Mouse (Mus musculus) midbrain, embryonic 14.5 days (tissue): ENCODE measurements around the gene Ick. TPM values are rescaled to one million over a fixed set of nuclear protein-coding genes. Genes with fewer than 3 reads are reported as not detected.

Source experiments
- ATAC-seq: fragments of 200-750 bp; cut with Nextera tagmentation; 2 replicates; pipeline ENCODE4 v1.8.0; 2017; ENCODE audit warnings: moderate number of reproducible peaks, moderate library complexity; ENCODE audit not compliant: low FRiP score, low TSS enrichment
- DNase-seq: peaks from one replicate; pipeline ENCODE4 v3.0.0-alpha.2; 2015
- H3K27ac ChIP-seq: fragments of 300-500 bp; sonication (generic); replicated peaks from 2 replicates; pipeline ENCODE4 v1.5.1; 2014; ENCODE audit warnings: mild to moderate bottlenecking, low read depth, low read length, moderate library complexity
- H3K27me3 ChIP-seq: fragments of 300-500 bp; sonication (generic); 2 replicates; pipeline ENCODE4 v1.6.1; 2014; ENCODE audit warnings: low read length, control low read depth, mixed read lengths; ENCODE audit not compliant: control insufficient read depth, insufficient read depth
- H3K36me3 ChIP-seq: fragments of 300-500 bp; sonication (generic); 2 replicates; pipeline ENCODE4 v1.6.1; 2014; ENCODE audit warnings: low read length, control low read depth; ENCODE audit not compliant: control insufficient read depth, insufficient read depth
- H3K4me1 ChIP-seq: fragments of 300-500 bp; sonication (generic); 2 replicates; pipeline ENCODE4 v1.6.1; 2014; ENCODE audit warnings: mild to moderate bottlenecking, antibody characterized with exemption, low read length, control low read depth; ENCODE audit not compliant: control insufficient read depth, insufficient read depth
- H3K4me2 ChIP-seq: fragments of 300-500 bp; sonication (generic); 2 replicates; pipeline ENCODE4 v1.6.1; 2014; ENCODE audit warnings: mild to moderate bottlenecking, low read length, moderate library complexity
- H3K4me3 ChIP-seq: fragments of 300-500 bp; sonication (generic); replicated peaks from 2 replicates; pipeline ENCODE4 v1.5.1; 2014; ENCODE audit warnings: low read depth, low read length
- H3K9ac ChIP-seq: fragments of 300-500 bp; sonication (generic); replicated peaks from 2 replicates; pipeline ENCODE4 v1.6.1; 2014; ENCODE audit warnings: mild to moderate bottlenecking, low read length, moderate library complexity
- H3K9me3 ChIP-seq: fragments of 300-500 bp; sonication (generic); 2 replicates; pipeline ENCODE4 v1.6.1; 2016; ENCODE audit warnings: low read length, control low read depth, mixed read lengths; ENCODE audit not compliant: control insufficient read depth
- WGBS: fragments of 180-500 bp; shearing (Covaris S2); extraction: QIAGEN DNeasy Blood & Tissue Kit; methylation state at CpG from one replicate; pipeline ENCODE4 v1.1.7; 2014; 5-methylcytosine and 5-hydroxymethylcytosine counted together
- polyA plus RNA-seq: library from polyadenylated mRNA; unstranded; fragments of >200 nt; fragmentation: Nextera tagmentation; extraction: Ambion mirVana; gene quantifications from 2 replicates; pipeline ENCODE4 v1.2.1, GENCODE M21; 2014

Ick gene
- polyA plus RNA-seq, 1 experiment from 2014 or later = 46.2 TPM

- 0 out of 2 replicates have a peak, but pooled peaks cover 7% of the 10 kb centered on the region for H3K4me1 ChIP-seq
- H3K36me3 ChIP-seq = 0 out of 2 replicates have a peak, but pooled peaks cover 3% of the 10 kb centered on the region
- ATAC-seq = peak; percentile 84
- H3K4me2 ChIP-seq = peak overlapping the region; percentile 90
- no peaks in the 10 kb centered on the region for H3K9me3 ChIP-seq
- WGBS = under 1% methylated on average over 88 of the region's 88 CpGs
- H3K9ac ChIP-seq = peak overlapping the region; percentile 84
- no peaks in the 10 kb centered on the region for H3K27me3 ChIP-seq
- H3K27ac ChIP-seq = peak overlapping the region; percentile 91
- peak; percentile 91 for DNase-seq
- peak overlapping the region; percentile 82 for H3K4me3 ChIP-seq
These were observed 838 bp upstream of the Ick start for GRCm38 (mm10) chr9:78107912-78108795.

DNA sequence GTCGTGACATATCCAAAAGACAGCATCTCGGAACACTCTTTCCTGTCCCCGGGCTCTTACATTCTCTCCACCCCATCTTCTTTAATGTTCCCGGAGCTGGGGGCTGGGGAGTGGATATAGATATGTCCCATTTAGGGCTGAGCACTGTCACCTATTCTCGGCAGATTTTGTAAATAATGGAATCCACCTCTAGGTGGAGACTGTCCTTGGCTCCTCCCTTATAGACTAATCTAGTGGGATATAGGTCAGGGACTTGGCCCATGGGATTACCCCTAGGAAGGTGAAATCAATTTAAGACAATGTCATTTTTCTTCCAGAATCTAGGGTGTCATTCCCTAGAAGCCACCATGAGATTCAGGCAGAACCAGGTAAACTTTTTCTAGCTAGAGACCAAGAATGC, 664 bp downstream of the Ick start:
- H3K4me1 ChIP-seq = peaks cover 14% of the 10 kb centered on the region
- peak; percentile 36 for DNase-seq
- no peak for ATAC-seq
- H3K4me2 ChIP-seq = peak overlapping the region; percentile 90
- H3K36me3 ChIP-seq = 0 out of 2 replicates have a peak, but pooled peaks cover under 1% of the 10 kb centered on the region
- H3K27me3 ChIP-seq = no peaks in the 10 kb centered on the region
- H3K4me3 ChIP-seq = peak overlapping the region; percentile 82
- H3K9ac ChIP-seq = no peak overlapping the region
- H3K27ac ChIP-seq = no peak overlapping the region
- no peaks in the 10 kb centered on the region for H3K9me3 ChIP-seq
- WGBS = 48% methylated on average over 5 of the region's 5 CpGs

GRCm38 (mm10) chr9:78111456-78111855, 2.5 kb downstream of the Ick start:
- ATAC-seq (no peak), DNase-seq (no peak)
- no peak overlapping the region for H3K9ac ChIP-seq
- 0 out of 2 replicates have a peak, but pooled peaks cover 2% of the 10 kb centered on the region for H3K36me3 ChIP-seq
- H3K4me1 ChIP-seq = peaks cover 23% of the 10 kb centered on the region
- H3K4me2 ChIP-seq = no peak overlapping the region
- H3K9me3 ChIP-seq = no peaks in the 10 kb centered on the region
- no peaks in the 10 kb centered on the region for H3K27me3 ChIP-seq
- WGBS = 92% methylated on average over 2 of the region's 2 CpGs
- no peak overlapping the region for H3K27ac ChIP-seq
- H3K4me3 ChIP-seq = no peak overlapping the region

GRCm38 (mm10) chr9:78112770-78113537, 4.0 kb downstream of the Ick start:
- Histone ChIP-seq H3K27me3 (no peaks in the 10 kb centered on the region), H3K4me1 (peaks cover 16% of the 10 kb centered on the region), H3K9ac (peak overlapping the region; percentile 98), H3K27ac (peak overlapping the region; percentile 98), H3K4me2 (peak overlapping the region; percentile 79), H3K9me3 (no peaks in the 10 kb centered on the region), H3K4me3 (peak overlapping the region; percentile 86), H3K36me3 (0 out of 2 replicates have a peak, but pooled peaks cover 2% of the 10 kb centered on the region)
- ATAC-seq (peak; percentile 85), DNase-seq (peak; percentile 95)
- 2% methylated on average over 47 of the region's 47 CpGs for WGBS

DNA sequence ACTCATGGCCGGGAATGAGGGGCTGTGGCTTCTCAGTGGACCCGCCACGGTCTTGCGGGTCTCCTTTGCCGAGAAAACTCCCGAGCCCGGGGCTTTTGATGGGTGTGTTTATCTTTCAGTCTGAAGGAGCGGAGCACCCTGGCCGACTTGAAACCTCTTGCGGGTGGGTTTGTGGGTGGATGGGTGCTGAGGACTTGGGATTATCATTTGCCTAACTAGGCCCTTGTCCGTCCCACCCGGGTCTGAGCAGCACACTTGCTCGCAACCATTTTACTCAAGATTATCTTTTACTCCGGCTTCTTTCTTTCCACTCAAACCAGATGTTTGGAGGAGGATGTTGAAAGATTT, 4.5 kb downstream of the Ick start:
- H3K36me3 ChIP-seq = peaks cover 7% of the 10 kb centered on the region; the same call in 1 of the 2 replicates
- peak overlapping the region; percentile 86 for H3K4me3 ChIP-seq
- DNase-seq (peak; percentile 67), ATAC-seq (peak; percentile 36; the same call in 1 of the 2 replicates)
- H3K4me2 ChIP-seq = peak overlapping the region; percentile 79
- peak overlapping the region; percentile 98 for H3K9ac ChIP-seq
- WGBS = under 1% methylated on average over 14 of the region's 14 CpGs
- H3K27ac ChIP-seq = peak overlapping the region; percentile 98
- H3K9me3 ChIP-seq = no peaks in the 10 kb centered on the region
- peaks cover 16% of the 10 kb centered on the region for H3K4me1 ChIP-seq
- H3K27me3 ChIP-seq = no peaks in the 10 kb centered on the region

GRCm38 (mm10) chr9:78115746-78116145, 6.8 kb downstream of the Ick start:
- H3K27me3 ChIP-seq = no peaks in the 10 kb centered on the region
- no peak overlapping the region for H3K9ac ChIP-seq
- 97% methylated on average over 9 of the region's 9 CpGs for WGBS
- no peak for DNase-seq
- H3K36me3 ChIP-seq = peaks cover 7% of the 10 kb centered on the region; the same call in 1 of the 2 replicates
- no peak for ATAC-seq
- no peak overlapping the region for H3K27ac ChIP-seq
- no peaks in the 10 kb centered on the region for H3K9me3 ChIP-seq
- H3K4me2 ChIP-seq = peak overlapping the region; percentile 79; the same call in 1 of the 2 replicates
- no peak overlapping the region for H3K4me3 ChIP-seq
- peaks cover 16% of the 10 kb centered on the region for H3K4me1 ChIP-seq

GRCm38 (mm10) chr9:78117690-78118089, 8.7 kb downstream of the Ick start:
- no peaks in the 10 kb centered on the region for H3K9me3 ChIP-seq
- peaks cover 10% of the 10 kb centered on the region; the same call in 1 of the 2 replicates for H3K36me3 ChIP-seq
- H3K4me3 ChIP-seq = no peak overlapping the region
- 88% methylated on average over 2 of the region's 2 CpGs for WGBS
- H3K9ac ChIP-seq = no peak overlapping the region
- no peak for DNase-seq
- peaks cover 16% of the 10 kb centered on the region for H3K4me1 ChIP-seq
- no peaks in the 10 kb centered on the region for H3K27me3 ChIP-seq
- H3K27ac ChIP-seq = no peak overlapping the region
- H3K4me2 ChIP-seq = no peak overlapping the region
- ATAC-seq = no peak

DNA sequence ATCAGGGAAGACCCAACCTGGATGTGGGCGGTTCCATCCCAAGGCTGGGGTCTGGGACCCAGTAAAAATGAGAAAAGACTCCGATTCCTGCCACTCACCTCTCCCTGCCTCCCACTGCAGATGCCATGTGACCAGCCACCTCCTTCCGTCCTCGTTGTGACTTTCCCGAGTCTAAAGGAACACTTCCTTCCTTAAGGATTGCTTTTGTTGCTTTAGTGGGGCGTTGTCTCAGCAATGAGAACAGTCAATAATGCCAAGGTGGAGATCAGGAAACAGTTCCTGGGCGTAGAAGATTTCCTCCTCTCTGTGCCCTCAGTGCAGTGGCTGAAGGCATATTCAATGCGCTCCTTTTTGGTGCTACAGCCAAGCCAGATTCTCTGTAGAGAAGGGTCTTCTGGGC, 12.4 kb downstream of the Ick start:
- no peak overlapping the region for H3K27ac ChIP-seq
- DNase-seq (no peak), ATAC-seq (no peak)
- 92% methylated on average over 8 of the region's 8 CpGs for WGBS
- H3K9ac ChIP-seq = no peak overlapping the region
- H3K27me3 ChIP-seq = no peaks in the 10 kb centered on the region
- H3K36me3 ChIP-seq = peaks cover 8% of the 10 kb centered on the region; the same call in 1 of the 2 replicates
- peaks cover 5% of the 10 kb centered on the region; the same call in 1 of the 2 replicates for H3K4me1 ChIP-seq
- no peak overlapping the region for H3K4me3 ChIP-seq
- H3K9me3 ChIP-seq = no peaks in the 10 kb centered on the region
- H3K4me2 ChIP-seq = no peak overlapping the region
